Mouse (Mus musculus) liver, postnatal 0 days (tissue): ENCODE measurements around the gene Jph4. TPM values are rescaled to one million over a fixed set of nuclear protein-coding genes. Genes with fewer than 3 reads are reported as not detected.

ENCODE experiments used
- ATAC-seq: fragments of 200-750 bp; cut with Nextera tagmentation; 2 replicates; pipeline ENCODE4 v1.8.0; 2017; ENCODE audit warnings: mild to moderate bottlenecking, moderate library complexity
- DNase-seq: peaks from one replicate; pipeline ENCODE4 v3.0.0-alpha.2; 2016
- H3K27ac ChIP-seq: fragments of 300-500 bp; sonication (generic); 2 replicates; pipeline ENCODE4 v1.5.1; 2014; ENCODE audit warnings: antibody characterized with exemption, moderate library complexity, mild to moderate bottlenecking, low read depth
- H3K27me3 ChIP-seq: fragments of 300-500 bp; sonication (generic); 2 replicates; pipeline ENCODE4 v1.6.1; 2014; ENCODE audit warnings: low read length, control low read depth, mixed read lengths; ENCODE audit not compliant: insufficient read depth
- H3K36me3 ChIP-seq: fragments of 300-500 bp; sonication (generic); replicated peaks from 2 replicates; pipeline ENCODE4 v1.6.1; 2014; ENCODE audit warnings: mild to moderate bottlenecking, control low read depth, low read length, moderate library complexity, mixed read lengths; ENCODE audit not compliant: insufficient read depth
- H3K4me1 ChIP-seq: fragments of 300-500 bp; sonication (generic); 2 replicates; pipeline ENCODE4 v1.6.1; 2014; ENCODE audit warnings: antibody characterized with exemption, mild to moderate bottlenecking, control low read depth; ENCODE audit not compliant: insufficient read depth
- H3K4me2 ChIP-seq: fragments of 300-500 bp; sonication (generic); 2 replicates; pipeline ENCODE4 v1.6.1; 2014; ENCODE audit warnings: low read depth, mild to moderate bottlenecking, low read length, moderate library complexity, mixed read lengths
- H3K4me3 ChIP-seq: fragments of 300-500 bp; sonication (generic); 2 replicates; pipeline ENCODE4 v1.5.1; 2014; ENCODE audit warnings: low read depth, low read length
- H3K9ac ChIP-seq: fragments of 300-500 bp; sonication (generic); replicated peaks from 2 replicates; pipeline ENCODE4 v1.6.1; 2014; ENCODE audit warnings: mild to moderate bottlenecking, moderate library complexity
- H3K9me3 ChIP-seq: fragments of 300-500 bp; sonication (generic); 2 replicates; pipeline ENCODE4 v1.6.1; 2016; ENCODE audit warnings: mild to moderate bottlenecking, control low read depth, low read length, mixed read lengths
- CTCF ChIP-seq: sonication (generic); IDR thresholded peaks from 2 replicates; pipeline ENCODE4 v1.5.1; 2016; ENCODE audit warnings: antibody characterized with exemption, low read depth
- EP300 ChIP-seq: IDR thresholded peaks from 2 replicates; pipeline ENCODE4 v1.6.1; 2016; ENCODE audit warnings: antibody characterized with exemption, low read depth, mild to moderate bottlenecking
- WGBS: fragments of 180-500 bp; shearing (Covaris S2); extraction: QIAGEN DNeasy Blood & Tissue Kit; methylation state at CpG from one replicate; pipeline ENCODE4 v1.1.7; 2014; ENCODE audit not compliant: insufficient replicate concordance; 5-methylcytosine and 5-hydroxymethylcytosine counted together
- polyA plus RNA-seq: library from polyadenylated mRNA; unstranded; fragments of >200 nt; fragmentation: Nextera tagmentation; extraction: Ambion mirVana; gene quantifications from 2 replicates; pipeline ENCODE4 v1.2.1, GENCODE M21; 2015

Gene Jph4
- polyA plus RNA-seq, 1 experiment from 2014 or later: not detected

- Histone ChIP-seq H3K4me1 (no peaks in the 10 kb centered on the region), H3K9me3 (no peaks in the 10 kb centered on the region), H3K27me3 (peaks cover 12% of the 10 kb centered on the region; the same call in 1 of the 2 replicates), H3K36me3 (no peaks in the 10 kb centered on the region), H3K4me2 (0 out of 2 replicates have a peak overlapping the region, but pooled peaks have one; percentile 14), H3K9ac (no peak overlapping the region), H3K4me3 (no peak overlapping the region), H3K27ac (no peak overlapping the region)
- no peak for DNase-seq
- TF ChIP-seq CTCF: no peak
- 0 out of 2 replicates have a peak, but pooled peaks have one; percentile 21 for TF ChIP-seq EP300
- 38% methylated on average over 8 of the region's 8 CpGs for WGBS
- ATAC-seq: no peak
These were observed 5.6 kb upstream of the Jph4 start for GRCm38 (mm10) chr14:55122359-55122758.

DNA sequence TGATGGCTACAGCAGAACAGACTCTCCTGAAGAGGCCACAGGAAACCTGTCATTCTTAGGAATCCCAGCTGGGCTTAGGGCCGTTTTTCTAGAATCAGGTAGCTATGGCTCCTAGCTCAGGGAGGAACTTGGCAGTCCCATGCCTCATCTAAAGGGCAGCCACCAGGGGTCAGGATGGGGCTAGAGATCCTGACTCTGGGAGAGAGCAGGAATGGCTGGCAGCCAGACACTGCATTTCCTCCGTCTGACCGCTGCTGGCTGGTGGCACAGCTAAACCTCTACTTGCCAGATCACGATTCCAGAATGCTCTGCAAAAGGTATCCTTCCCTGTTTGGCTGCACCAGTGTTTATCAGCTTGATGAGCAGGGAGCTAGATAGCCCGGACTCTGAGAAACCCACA is 5.2 kb upstream of the Jph4 start:
- no peaks in the 10 kb centered on the region for H3K4me1 ChIP-seq
- H3K4me2 ChIP-seq: 0 out of 2 replicates have a peak overlapping the region, but pooled peaks have one; percentile 14
- 7% methylated on average over 5 of the region's 5 CpGs for WGBS
- H3K27ac ChIP-seq: no peak overlapping the region
- no peaks in the 10 kb centered on the region for H3K9me3 ChIP-seq
- no peak overlapping the region for H3K9ac ChIP-seq
- peak; percentile 76 for ATAC-seq
- no peak overlapping the region for H3K4me3 ChIP-seq
- H3K27me3 ChIP-seq: peaks cover 16% of the 10 kb centered on the region; the same call in 1 of the 2 replicates
- TF ChIP-seq CTCF: peak; percentile 83
- TF ChIP-seq EP300: no peak
- H3K36me3 ChIP-seq: no peaks in the 10 kb centered on the region
- DNase-seq: peak; percentile 83

GRCm38 (mm10) chr14:55119421-55120134 is 2.8 kb upstream of the Jph4 start:
- H3K4me3 ChIP-seq: no peak overlapping the region
- peaks cover 40% of the 10 kb centered on the region for H3K27me3 ChIP-seq
- WGBS: 66% methylated on average over 4 of the region's 4 CpGs
- ATAC-seq: no peak
- H3K36me3 ChIP-seq: no peaks in the 10 kb centered on the region
- H3K27ac ChIP-seq: no peak overlapping the region
- no peak overlapping the region for H3K9ac ChIP-seq
- H3K4me2 ChIP-seq: no peak overlapping the region
- H3K9me3 ChIP-seq: no peaks in the 10 kb centered on the region
- TF ChIP-seq EP300: no peak
- peak; percentile 49 for TF ChIP-seq CTCF
- peak; percentile 21 for DNase-seq
- peaks cover 4% of the 10 kb centered on the region for H3K4me1 ChIP-seq

- WGBS: 73% methylated on average over 4 of the region's 4 CpGs
- H3K9me3 ChIP-seq: no peaks in the 10 kb centered on the region
- no peak for ATAC-seq
- peaks cover 47% of the 10 kb centered on the region for H3K27me3 ChIP-seq
- H3K4me3 ChIP-seq: no peak overlapping the region
- H3K36me3 ChIP-seq: no peaks in the 10 kb centered on the region
- no peak overlapping the region for H3K4me2 ChIP-seq
- no peak overlapping the region for H3K27ac ChIP-seq
- no peak overlapping the region for H3K9ac ChIP-seq
- DNase-seq: no peak
- TF ChIP-seq EP300: no peak
- TF ChIP-seq CTCF: no peak
- peaks cover 4% of the 10 kb centered on the region for H3K4me1 ChIP-seq
These were observed 2.1 kb upstream of the Jph4 start for GRCm38 (mm10) chr14:55118852-55119251.

GRCm38 (mm10) chr14:55115846-55116245 is 889 bp downstream of the Jph4 start:
- Histone ChIP-seq H3K4me2 (no peak overlapping the region; the same call in 1 of the 2 replicates), H3K4me1 (peaks cover 4% of the 10 kb centered on the region), H3K36me3 (no peaks in the 10 kb centered on the region), H3K27me3 (peaks cover 60% of the 10 kb centered on the region), H3K27ac (no peak overlapping the region), H3K4me3 (no peak overlapping the region), H3K9ac (no peak overlapping the region), H3K9me3 (no peaks in the 10 kb centered on the region)
- no peak for ATAC-seq
- DNase-seq: no peak
- WGBS: 1% methylated on average over 8 of the region's 8 CpGs
- TF ChIP-seq EP300: no peak
- no peak for TF ChIP-seq CTCF

- peak overlapping the region; percentile 72 for H3K4me2 ChIP-seq
- H3K4me1 ChIP-seq: peaks cover 4% of the 10 kb centered on the region
- peak; percentile 29 for TF ChIP-seq CTCF
- no peak for TF ChIP-seq EP300
- DNase-seq (peak; percentile 34), ATAC-seq (peak; percentile 38)
- H3K27ac ChIP-seq: no peak overlapping the region
- H3K36me3 ChIP-seq: no peaks in the 10 kb centered on the region
- H3K9me3 ChIP-seq: no peaks in the 10 kb centered on the region
- peaks cover 68% of the 10 kb centered on the region for H3K27me3 ChIP-seq
- 0 out of 2 replicates have a peak overlapping the region, but pooled peaks have one; percentile 3 for H3K9ac ChIP-seq
- peak overlapping the region; percentile 35 for H3K4me3 ChIP-seq
- 2% methylated on average over 58 of the region's 78 CpGs for WGBS
These were observed 1.7 kb downstream of the Jph4 start for GRCm38 (mm10) chr14:55114759-55115701.
